Mouse (Mus musculus) adrenal gland, postnatal 36 days (tissue): ENCODE results near the gene Tac4. TPM values are rescaled to one million over a fixed set of nuclear protein-coding genes. Genes with fewer than 3 reads are reported as not detected.

Experiments used
- DNase-seq, 2 experiments: peaks; one replicate each; pipeline ENCODE4 v3.0.0; 2021; ENCODE audit warnings: mixed read lengths in 1 of 2
- total RNA-seq, 2 experiments: library from RNA; stranded (reverse); gene quantifications; 2 replicates each; pipeline ENCODE4 v1.2.3; 2021

Tac4 gene
- total RNA-seq, 2 experiments from 2014 or later = not detected

DNA sequence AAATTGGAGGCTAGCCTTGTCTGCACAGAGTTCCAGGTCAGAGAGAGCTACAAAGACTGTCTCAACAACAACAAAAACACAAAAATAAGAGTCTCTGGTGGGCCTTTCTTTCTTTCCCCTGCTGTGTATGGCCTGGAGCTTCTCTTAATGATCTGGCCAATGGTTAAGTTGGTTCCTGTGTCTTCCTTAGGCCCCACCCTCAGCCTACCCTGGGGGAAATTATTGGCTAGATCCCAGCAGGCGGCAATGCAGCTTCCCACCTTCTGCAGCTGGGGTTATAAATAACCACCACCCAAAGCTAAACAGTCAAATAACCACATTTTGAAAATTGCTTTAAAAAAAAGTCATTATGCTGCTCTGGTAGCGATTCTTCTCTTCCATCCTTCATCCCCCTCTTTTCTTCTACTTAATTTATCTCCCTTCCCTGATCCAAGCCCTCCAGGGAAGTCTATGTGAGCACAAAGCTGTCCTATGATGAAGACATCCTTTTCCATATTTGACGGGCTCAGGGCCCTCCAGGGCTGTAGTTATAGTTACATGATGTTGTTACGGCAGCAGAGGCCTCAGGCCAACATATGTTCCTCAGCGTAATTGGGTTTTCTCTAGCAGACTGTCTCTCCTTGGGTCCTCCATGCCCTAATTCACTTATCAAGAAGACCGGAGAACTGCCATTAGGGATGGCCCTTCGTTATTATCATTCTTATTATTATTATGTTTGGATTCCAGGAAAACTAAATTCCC, 54.1 kb downstream of the Tac4 start:
- DNase-seq = no peak

DNA sequence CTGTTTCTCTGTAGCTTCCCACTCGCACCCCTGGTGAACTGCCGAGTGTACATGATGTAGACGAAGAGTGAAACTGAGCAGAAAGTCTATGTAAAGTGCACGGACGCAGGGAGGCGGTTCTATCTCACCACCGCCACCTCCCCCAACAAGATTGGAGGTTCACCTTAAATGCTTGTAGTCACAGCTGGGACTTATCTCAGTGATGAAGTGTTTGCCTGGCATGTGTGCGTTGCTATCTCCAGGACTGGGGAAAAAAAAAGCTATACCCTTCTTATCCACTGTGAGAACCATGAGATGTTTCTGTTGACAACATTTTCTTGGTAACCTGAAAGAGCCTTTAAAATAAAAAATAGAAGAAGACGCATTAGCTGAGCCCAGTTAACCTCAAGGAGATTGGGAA, 56.8 kb downstream of the Tac4 start:
- no peak for DNase-seq

Other genes with a start within 250 kb of the Tac4 start
- 100 to 1,000 TPM in 1 of 2 experiments, 10 to 100 TPM in 1; 70.0 to 103 TPM for gene Pdk2, start 220.2 kb upstream of the Tac4 start, total RNA-seq
- 10 to 100 TPM; 38.0 to 56.7 TPM for gene Itga3, start 184.7 kb upstream of the Tac4 start, total RNA-seq
- not detected for gene Dlx3, start 141.4 kb upstream of the Tac4 start, total RNA-seq
- not detected for gene Dlx4, start 115.3 kb upstream of the Tac4 start, total RNA-seq
- gene Kat7, start 48.7 kb downstream of the Tac4 start, total RNA-seq = 10 to 100 TPM; 48.5 to 51.9 TPM
- 10 to 100 TPM; 13.7 to 15.4 TPM for gene Fam117a, start 75.5 kb downstream of the Tac4 start, total RNA-seq
- gene Slc35b1, start 123.2 kb downstream of the Tac4 start, total RNA-seq = 10 to 100 TPM; 70.3 to 75.0 TPM
- 100 to 1,000 TPM; 154 TPM for gene Spop, start 152.6 kb downstream of the Tac4 start, total RNA-seq